Mouse (Mus musculus): Measurements from ENCODE around the gene Ginm1.

DNA sequence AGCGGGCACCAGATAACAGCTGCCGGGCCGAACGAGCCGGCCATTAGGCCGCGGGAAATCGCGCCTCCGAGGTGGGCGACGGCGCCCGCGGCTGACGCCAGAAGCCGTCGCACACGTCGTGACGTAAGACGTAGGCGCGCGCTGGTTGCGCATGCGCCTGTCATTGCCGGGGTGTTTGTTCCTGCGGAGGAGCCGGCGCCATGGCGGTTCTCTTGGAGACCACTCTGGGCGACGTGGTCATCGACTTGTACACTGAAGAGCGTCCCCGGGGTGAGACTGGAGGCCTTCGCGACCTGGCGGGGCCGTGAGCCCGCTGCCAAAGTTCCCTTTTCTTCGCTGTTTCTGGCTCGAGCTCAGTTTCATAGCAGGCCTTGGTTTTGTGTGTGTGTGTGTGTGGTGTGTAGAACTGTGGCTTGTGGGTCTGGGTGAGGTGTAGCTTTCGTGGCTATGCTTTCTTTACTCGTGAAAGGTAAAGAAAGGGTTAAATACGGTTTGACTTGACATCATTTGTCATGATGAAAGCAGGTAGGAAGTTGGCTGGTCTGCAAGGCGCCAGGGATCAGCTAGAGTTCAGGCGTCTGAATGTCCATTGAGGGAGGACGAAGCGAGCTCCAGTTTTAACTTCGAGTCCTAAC lies at the start of gene Ginm1, which contains the start of gene Ppil4:
- TF ChIP-seq POLR2A (IDR thresholded peaks at IDR 0.05; ENCODE audit: borderline replicate concordance, low read depth, low read length) (no peak), CTCF (IDR thresholded peaks at IDR 0.05; ENCODE audit: low read depth, low read length) (no peak)

Measured in bone marrow macrophage, adult 2 months (primary cell).